Mouse (Mus musculus) liver, adult 2 months (tissue): ENCODE measurements around the gene Srgap1. TPM values are rescaled to one million over a fixed set of nuclear protein-coding genes. Genes with fewer than 3 reads are reported as not detected.

Experiments used
- DNase-seq: peaks from one replicate; pipeline ENCODE4 v3.0.0-alpha.2; 2011; ENCODE audit warnings: low read depth, low spot score; ENCODE audit errors: extremely low read depth
- H3K27ac ChIP-seq: fragments of 200-500 bp; replicated peaks from 2 replicates; pipeline ENCODE4 v1.5.1; 2012; ENCODE audit warnings: low read depth, mild to moderate bottlenecking, control low read depth, inconsistent platforms, low read length; ENCODE audit not compliant: insufficient read depth
- H3K27me3 ChIP-seq: fragments of 200-500 bp; 2 replicates; pipeline ENCODE4 v1.6.1; 2012; ENCODE audit warnings: mild to moderate bottlenecking, moderate library complexity, low read length, inconsistent platforms; ENCODE audit not compliant: control insufficient read depth, insufficient read depth
- H3K36me3 ChIP-seq: fragments of 200-500 bp; 2 replicates; pipeline ENCODE4 v1.6.1; 2012; ENCODE audit warnings: low read length, inconsistent platforms; ENCODE audit not compliant: control insufficient read depth, insufficient read depth
- H3K4me1 ChIP-seq: fragments of 200-500 bp; 2 replicates; pipeline ENCODE4 v1.6.1; 2011; ENCODE audit warnings: low read length; ENCODE audit not compliant: control insufficient read depth, insufficient read depth
- H3K4me3 ChIP-seq: fragments of 200-500 bp; 2 replicates; pipeline ENCODE4 v1.5.1; 2011; ENCODE audit warnings: low read depth, mild to moderate bottlenecking, control low read depth, low read length, moderate library complexity; ENCODE audit not compliant: insufficient read depth
- H3K79me2 ChIP-seq: fragments of 200-500 bp; 2 replicates; pipeline ENCODE4 v1.6.1; 2012; ENCODE audit warnings: inconsistent platforms, mild to moderate bottlenecking, low read length, moderate library complexity; ENCODE audit not compliant: control insufficient read depth, insufficient read depth
- H3K9ac ChIP-seq: fragments of 200-500 bp; 2 replicates; pipeline ENCODE4 v1.6.1; 2012; ENCODE audit warnings: low read depth, mild to moderate bottlenecking, control low read depth, inconsistent platforms, low read length
- CTCF ChIP-seq: fragments of 200-500 bp; IDR thresholded peaks from 2 replicates; pipeline ENCODE4 v1.5.1; 2011; ENCODE audit warnings: low read depth, low read length, control low read depth
- POLR2A ChIP-seq: fragments of 200-500 bp; IDR thresholded peaks from 2 replicates; pipeline ENCODE4 v1.6.1; 2011; ENCODE audit warnings: low read length, control low read depth; ENCODE audit not compliant: insufficient read depth; ENCODE audit errors: extremely low read depth
- WGBS: fragments of 180-500 bp; shearing (Covaris S2); methylation state at CpG from one replicate; pipeline ENCODE4 v1.1.7; 2018; 5-methylcytosine and 5-hydroxymethylcytosine counted together
- polyA plus RNA-seq: library from polyadenylated mRNA; depleted of rRNA; stranded (reverse); fragments of >200 nt; gene quantifications from 2 replicates; pipeline ENCODE4 v1.2.3, GENCODE M21; 2012
- total RNA-seq: library from RNA; depleted of rRNA; stranded (reverse); fragments of >200 nt; gene quantifications from 2 replicates; pipeline ENCODE4 v1.2.3, GENCODE M21; 2014

Srgap1 gene
- total and polyA plus RNA-seq, 2 experiments: 0.31 to 0.55 TPM

- H3K79me2 ChIP-seq: no peaks in the 10 kb centered on the region
- no peak overlapping the region for H3K27ac ChIP-seq
- H3K9ac ChIP-seq: no peak overlapping the region
- DNase-seq: no peak
- H3K4me3 ChIP-seq: no peak overlapping the region
- no peaks in the 10 kb centered on the region for H3K36me3 ChIP-seq
- TF ChIP-seq CTCF (no peak), POLR2A (no peak)
- H3K27me3 ChIP-seq: no peaks in the 10 kb centered on the region
- 79% methylated on average over 6 of the region's 6 CpGs for WGBS
- H3K4me1 ChIP-seq: no peaks in the 10 kb centered on the region
Observed at GRCm38 (mm10) chr10:121890061-121890460, 157.1 kb downstream of the Srgap1 start.

GRCm38 (mm10) chr10:121886805-121887204 lies 160.3 kb downstream of the Srgap1 start:
- Histone ChIP-seq H3K4me3 (no peak overlapping the region), H3K4me1 (no peaks in the 10 kb centered on the region), H3K27ac (no peak overlapping the region), H3K9ac (no peak overlapping the region), H3K36me3 (no peaks in the 10 kb centered on the region), H3K27me3 (no peaks in the 10 kb centered on the region), H3K79me2 (no peaks in the 10 kb centered on the region)
- DNase-seq: no peak
- WGBS: 65% methylated on average over 6 of the region's 6 CpGs
- no peak for TF ChIP-seq CTCF

GRCm38 (mm10) chr10:121885512-121886218 lies 161.4 kb downstream of the Srgap1 start:
- TF ChIP-seq POLR2A: no peak
- TF ChIP-seq CTCF: no peak
- no peaks in the 10 kb centered on the region for H3K36me3 ChIP-seq
- no peaks in the 10 kb centered on the region for H3K4me1 ChIP-seq
- 69% methylated on average over 9 of the region's 9 CpGs for WGBS
- no peak overlapping the region for H3K4me3 ChIP-seq
- H3K9ac ChIP-seq: no peak overlapping the region
- DNase-seq: no peak
- H3K79me2 ChIP-seq: no peaks in the 10 kb centered on the region
- no peak overlapping the region for H3K27ac ChIP-seq
- no peaks in the 10 kb centered on the region for H3K27me3 ChIP-seq

- DNase-seq: no peak
- Histone ChIP-seq H3K27ac (no peak overlapping the region), H3K4me1 (no peaks in the 10 kb centered on the region), H3K27me3 (no peaks in the 10 kb centered on the region), H3K4me3 (no peak overlapping the region), H3K9ac (no peak overlapping the region), H3K36me3 (no peaks in the 10 kb centered on the region), H3K79me2 (no peaks in the 10 kb centered on the region)
- TF ChIP-seq CTCF (no peak), POLR2A (no peak)
- 93% methylated on average over 6 of the region's 6 CpGs for WGBS
Observed at GRCm38 (mm10) chr10:121882461-121882860, 164.7 kb downstream of the Srgap1 start.

GRCm38 (mm10) chr10:121878855-121879254 lies 168.3 kb downstream of the Srgap1 start:
- no peak for TF ChIP-seq CTCF
- TF ChIP-seq POLR2A: no peak
- H3K4me3 ChIP-seq: no peak overlapping the region
- DNase-seq: no peak
- H3K4me1 ChIP-seq: no peaks in the 10 kb centered on the region
- no peaks in the 10 kb centered on the region for H3K36me3 ChIP-seq
- H3K79me2 ChIP-seq: no peaks in the 10 kb centered on the region
- no peaks in the 10 kb centered on the region for H3K27me3 ChIP-seq
- no peak overlapping the region for H3K27ac ChIP-seq
- H3K9ac ChIP-seq: no peak overlapping the region
- WGBS: 18% methylated on average over 7 of the region's 7 CpGs

GRCm38 (mm10) chr10:121877906-121878305 lies 169.2 kb downstream of the Srgap1 start:
- Histone ChIP-seq H3K4me3 (no peak overlapping the region), H3K4me1 (no peaks in the 10 kb centered on the region), H3K27me3 (no peaks in the 10 kb centered on the region), H3K27ac (no peak overlapping the region), H3K9ac (no peak overlapping the region), H3K79me2 (no peaks in the 10 kb centered on the region), H3K36me3 (no peaks in the 10 kb centered on the region)
- WGBS: 90% methylated on average over 9 of the region's 9 CpGs
- no peak for TF ChIP-seq CTCF
- no peak for TF ChIP-seq POLR2A
- DNase-seq: no peak
